Mouse (Mus musculus) C2C12 (cell line): ENCODE measurements around the gene Atp6v0a4. TPM values are rescaled to one million over a fixed set of nuclear protein-coding genes. Genes with fewer than 3 reads are reported as not detected.

Experiments
- H3K27me3 ChIP-seq: one replicate; pipeline ENCODE4 v1.6.1; 2011; ENCODE audit not compliant: control insufficient read depth, insufficient read depth, insufficient read length
- H3K36me3 ChIP-seq: one replicate; pipeline ENCODE4 v1.6.1; 2011; ENCODE audit not compliant: control insufficient read depth, insufficient read depth
- H3K4me3 ChIP-seq: one replicate; pipeline ENCODE4 v1.5.1; 2011; ENCODE audit warnings: mild to moderate bottlenecking, control low read depth; ENCODE audit not compliant: poor library complexity, insufficient read depth, severe bottlenecking
- H3K79me2 ChIP-seq: one replicate; pipeline ENCODE4 v1.6.1; 2011; ENCODE audit not compliant: control insufficient read depth, insufficient read depth
- H3K79me3 ChIP-seq: one replicate; pipeline ENCODE4 v1.6.1; 2011; ENCODE audit warnings: low read depth, control low read depth
- H3ac ChIP-seq: one replicate; pipeline ENCODE3; 2011; ENCODE audit warnings: low read depth; ENCODE audit not compliant: control insufficient read depth, insufficient read length
- CEBPB ChIP-seq: IDR thresholded peaks from one replicate; pipeline ENCODE4 v1.6.1; 2011; ENCODE audit warnings: low read depth, mild to moderate bottlenecking, control low read depth, moderate library complexity
- CTCF ChIP-seq: IDR thresholded peaks from one replicate; pipeline ENCODE4 v1.5.1; 2011; ENCODE audit not compliant: control insufficient read depth, insufficient read depth, insufficient read length
- FOSL1 ChIP-seq: IDR thresholded peaks from one replicate; pipeline ENCODE4 v1.8.0; 2011; ENCODE audit warnings: mild to moderate bottlenecking, low read length; ENCODE audit not compliant: poor library complexity, insufficient read depth, severe bottlenecking
- MAX ChIP-seq: IDR thresholded peaks from one replicate; pipeline ENCODE4 v1.6.1; 2011; ENCODE audit warnings: mild to moderate bottlenecking, control low read depth
- MYOD1 ChIP-seq: IDR thresholded peaks from one replicate; pipeline ENCODE4 v1.6.1; 2011; ENCODE audit warnings: low read depth; ENCODE audit not compliant: control insufficient read depth, insufficient read length
- MYOG ChIP-seq: IDR thresholded peaks from one replicate; pipeline ENCODE4 v1.6.1; 2011; ENCODE audit not compliant: control insufficient read depth, insufficient read length; ENCODE audit errors: extremely low read depth
- USF1 ChIP-seq: IDR thresholded peaks from one replicate; pipeline ENCODE4 v1.6.1; 2011; ENCODE audit warnings: low read depth, mild to moderate bottlenecking, control low read depth, moderate library complexity
- polyA plus RNA-seq: library from polyadenylated mRNA; unstranded; fragments of >200 nt; fragmentation: generic; extraction: Trizol; gene quantifications from one replicate; pipeline ENCODE4 v1.2.1, GENCODE M21; 2012; ENCODE audit warnings: missing spikeins

The Atp6v0a4 gene
- polyA plus RNA-seq, 1 experiment, result 0.11 TPM

DNA sequence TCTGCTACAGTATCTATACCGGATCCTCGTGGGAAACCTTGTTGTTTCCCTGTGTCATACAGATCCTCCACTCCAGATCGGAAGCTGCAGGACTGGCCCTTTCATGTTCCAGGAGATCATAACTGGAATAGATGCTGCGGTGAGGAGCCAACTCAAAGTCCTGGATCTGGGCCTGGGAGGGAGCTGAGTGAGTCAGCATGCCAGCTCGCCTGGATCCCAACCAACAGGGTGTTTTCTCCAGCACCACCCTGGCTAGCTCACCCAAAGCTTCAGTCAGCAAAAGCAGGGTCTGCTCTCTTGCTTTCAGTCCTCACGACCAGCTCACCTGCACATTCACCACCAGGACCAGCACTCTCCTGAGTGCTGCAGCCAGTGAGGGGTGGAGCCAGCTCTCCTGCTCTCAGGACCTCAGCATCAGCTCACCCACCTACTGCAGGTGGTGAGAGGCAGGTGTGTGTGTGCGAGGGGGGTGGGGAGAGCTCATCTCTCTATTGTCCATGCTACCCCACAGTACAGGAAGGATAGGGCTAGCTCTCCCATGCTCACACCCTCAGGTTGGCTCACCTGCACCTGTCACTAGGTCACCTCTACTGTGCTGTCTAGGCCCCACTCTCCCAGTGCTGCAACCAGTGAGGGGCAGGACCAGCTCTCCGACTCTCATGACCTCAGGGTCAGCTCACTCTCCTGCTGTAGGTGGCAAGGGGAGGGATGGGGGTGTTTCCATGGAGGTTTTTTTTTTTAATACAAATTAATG, 10.6 kb upstream of the Atp6v0a4 start:
- Histone ChIP-seq H3K79me3 (no peaks in the 10 kb centered on the region), H3ac (no peak overlapping the region), H3K36me3 (peaks cover 3% of the 10 kb centered on the region), H3K27me3 (no peaks in the 10 kb centered on the region), H3K4me3 (no peak overlapping the region), H3K79me2 (no peaks in the 10 kb centered on the region)
- TF ChIP-seq MYOG, result no peak
- TF ChIP-seq MAX, result peak; percentile 46
- no peak for TF ChIP-seq USF1
- no peak for TF ChIP-seq CEBPB
- no peak for TF ChIP-seq MYOD1
- no peak for TF ChIP-seq FOSL1
- no peak for TF ChIP-seq CTCF

DNA sequence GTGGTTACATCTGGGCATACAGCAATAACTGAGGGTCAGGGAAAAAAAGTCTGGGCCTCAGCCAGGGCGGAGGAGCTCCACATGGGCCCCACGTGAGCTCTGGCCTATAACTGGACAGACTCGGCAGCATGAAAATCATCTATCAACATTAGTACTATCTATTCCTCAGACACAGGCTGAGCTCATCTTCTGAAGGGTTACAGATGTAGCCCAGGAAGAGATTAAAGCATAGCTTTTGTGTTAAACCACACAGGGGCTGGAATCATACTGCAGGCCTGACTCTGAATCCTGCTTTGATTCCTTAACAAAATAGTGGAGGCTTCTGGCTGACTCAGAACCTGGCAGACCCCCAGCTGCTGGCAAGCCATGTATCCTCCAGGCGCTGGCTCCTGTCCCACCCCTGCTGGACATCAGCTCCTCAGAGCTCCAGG, 7.4 kb upstream of the Atp6v0a4 start:
- H3K27me3 ChIP-seq, result no peaks in the 10 kb centered on the region
- no peaks in the 10 kb centered on the region for H3K79me3 ChIP-seq
- peaks cover 5% of the 10 kb centered on the region for H3K36me3 ChIP-seq
- TF ChIP-seq MYOD1 (no peak), CEBPB (no peak), CTCF (no peak), FOSL1 (no peak), MAX (no peak), USF1 (no peak), MYOG (no peak)
- H3K4me3 ChIP-seq, result no peak overlapping the region
- no peak overlapping the region for H3ac ChIP-seq
- H3K79me2 ChIP-seq, result no peaks in the 10 kb centered on the region

DNA sequence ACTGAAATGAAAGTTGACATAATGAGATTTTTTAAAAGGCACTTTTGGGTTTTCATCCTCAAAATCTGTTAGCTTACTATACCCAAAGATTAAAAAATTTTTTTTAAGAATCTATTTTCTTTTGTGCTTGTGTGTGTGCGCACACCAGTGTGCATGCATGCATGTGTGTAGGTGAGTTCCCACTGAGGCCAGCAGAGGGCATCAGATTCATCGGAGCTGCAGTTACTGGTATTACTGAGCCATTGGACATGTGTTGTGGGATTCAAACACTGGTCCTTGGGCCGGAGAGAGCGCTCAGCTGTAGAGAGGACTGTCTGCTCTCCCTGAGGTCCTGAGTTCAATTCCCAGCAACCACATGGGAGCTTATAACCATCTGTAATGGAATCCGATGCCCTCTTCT, 5.5 kb upstream of the Atp6v0a4 start:
- H3K79me2 ChIP-seq, result no peaks in the 10 kb centered on the region
- no peaks in the 10 kb centered on the region for H3K27me3 ChIP-seq
- H3ac ChIP-seq, result no peak overlapping the region
- no peaks in the 10 kb centered on the region for H3K79me3 ChIP-seq
- peaks cover 5% of the 10 kb centered on the region for H3K36me3 ChIP-seq
- H3K4me3 ChIP-seq, result no peak overlapping the region
- TF ChIP-seq CEBPB (no peak), MYOG (no peak), USF1 (no peak), MAX (no peak), FOSL1 (no peak), MYOD1 (no peak), CTCF (no peak)

DNA sequence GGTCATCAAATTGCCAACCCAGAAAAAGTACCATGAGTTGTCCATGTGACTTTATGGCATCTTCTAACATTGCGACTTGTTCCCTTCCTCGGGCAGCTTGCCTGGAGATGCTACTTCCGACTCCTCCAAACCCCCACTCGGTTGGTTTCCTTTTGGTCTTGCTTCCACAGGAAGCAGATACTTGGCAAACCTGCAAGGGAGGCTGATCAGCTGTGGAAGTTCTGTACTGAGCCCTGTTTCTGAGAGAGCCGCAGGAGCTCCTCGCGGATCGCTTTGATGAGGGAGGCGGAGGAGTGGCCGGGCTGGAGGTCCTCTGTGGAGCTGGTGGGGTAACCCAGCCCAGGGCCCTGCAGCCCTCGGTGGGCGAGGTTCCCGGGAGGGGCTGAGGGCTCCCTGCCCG, 3.7 kb upstream of the Atp6v0a4 start:
- no peaks in the 10 kb centered on the region for H3K27me3 ChIP-seq

DNA sequence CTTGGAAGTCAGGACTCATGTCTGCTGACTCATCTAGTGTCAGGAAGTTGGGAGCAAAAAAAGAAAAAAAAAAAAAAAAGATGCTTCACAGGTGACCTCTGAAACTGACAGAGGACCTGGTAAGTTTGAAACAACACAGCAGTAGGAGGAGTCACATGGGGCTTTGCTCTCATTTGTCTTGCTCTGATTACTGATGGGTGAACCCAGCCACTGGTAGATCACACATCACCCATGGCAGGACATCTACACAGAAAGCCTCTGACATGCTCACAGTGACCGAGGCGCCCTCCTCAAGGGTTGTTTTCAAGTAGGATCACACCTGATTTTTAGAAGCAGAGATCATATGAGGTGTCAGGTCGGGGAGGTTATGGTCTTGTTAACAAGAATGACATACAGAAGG, 1.1 kb upstream of the Atp6v0a4 start:
- Histone ChIP-seq H3K27me3 (no peaks in the 10 kb centered on the region), H3ac (no peak overlapping the region), H3K4me3 (no peak overlapping the region), H3K79me3 (no peaks in the 10 kb centered on the region), H3K36me3 (peaks cover 5% of the 10 kb centered on the region), H3K79me2 (no peaks in the 10 kb centered on the region)
- no peak for TF ChIP-seq MYOD1
- no peak for TF ChIP-seq CEBPB
- TF ChIP-seq USF1, result no peak
- TF ChIP-seq MAX, result no peak
- no peak for TF ChIP-seq CTCF
- TF ChIP-seq MYOG, result no peak
- TF ChIP-seq FOSL1, result no peak

More for the DNA sequence above, 3.7 kb upstream of the Atp6v0a4 start:
- no peak overlapping the region for H3K4me3 ChIP-seq
- no peaks in the 10 kb centered on the region for H3K79me3 ChIP-seq
- TF ChIP-seq USF1, result no peak
- no peak for TF ChIP-seq FOSL1
- no peak for TF ChIP-seq CEBPB
- TF ChIP-seq MYOD1, result no peak
- no peak for TF ChIP-seq MYOG
- TF ChIP-seq MAX, result no peak
- no peak for TF ChIP-seq CTCF
- peaks cover 5% of the 10 kb centered on the region for H3K36me3 ChIP-seq
- H3K79me2 ChIP-seq, result no peaks in the 10 kb centered on the region
- no peak overlapping the region for H3ac ChIP-seq
